Mouse (Mus musculus) C2C12 (cell line): ENCODE measurements at regions not wholly inside any gene's neighbourhood (a gene's known extent, or its start where the extent isn't known, plus 50 kb on each side); places are given as distances from the start of the nearest gene placed in this dataset.

Experiments used
- H3K27me3 ChIP-seq: one replicate; pipeline ENCODE4 v1.6.1; 2011; ENCODE audit not compliant: control insufficient read depth, insufficient read depth, insufficient read length
- H3K36me3 ChIP-seq: one replicate; pipeline ENCODE4 v1.6.1; 2011; ENCODE audit not compliant: control insufficient read depth, insufficient read depth
- H3K4me3 ChIP-seq: one replicate; pipeline ENCODE4 v1.5.1; 2011; ENCODE audit warnings: mild to moderate bottlenecking, control low read depth; ENCODE audit not compliant: poor library complexity, insufficient read depth, severe bottlenecking
- H3K79me2 ChIP-seq: one replicate; pipeline ENCODE4 v1.6.1; 2011; ENCODE audit not compliant: control insufficient read depth, insufficient read depth
- H3K79me3 ChIP-seq: one replicate; pipeline ENCODE4 v1.6.1; 2011; ENCODE audit warnings: low read depth, control low read depth
- H3ac ChIP-seq: one replicate; pipeline ENCODE3; 2011; ENCODE audit warnings: low read depth; ENCODE audit not compliant: control insufficient read depth, insufficient read length
- CEBPB ChIP-seq: IDR thresholded peaks from one replicate; pipeline ENCODE4 v1.6.1; 2011; ENCODE audit warnings: low read depth, mild to moderate bottlenecking, control low read depth, moderate library complexity
- CTCF ChIP-seq: IDR thresholded peaks from one replicate; pipeline ENCODE4 v1.5.1; 2011; ENCODE audit not compliant: control insufficient read depth, insufficient read depth, insufficient read length
- FOSL1 ChIP-seq: IDR thresholded peaks from one replicate; pipeline ENCODE4 v1.8.0; 2011; ENCODE audit warnings: mild to moderate bottlenecking, low read length; ENCODE audit not compliant: poor library complexity, insufficient read depth, severe bottlenecking
- MAX ChIP-seq: IDR thresholded peaks from one replicate; pipeline ENCODE4 v1.6.1; 2011; ENCODE audit warnings: mild to moderate bottlenecking, control low read depth
- MYOD1 ChIP-seq: IDR thresholded peaks from one replicate; pipeline ENCODE4 v1.6.1; 2011; ENCODE audit warnings: low read depth; ENCODE audit not compliant: control insufficient read depth, insufficient read length
- MYOG ChIP-seq: IDR thresholded peaks from one replicate; pipeline ENCODE4 v1.6.1; 2011; ENCODE audit not compliant: control insufficient read depth, insufficient read length; ENCODE audit errors: extremely low read depth
- USF1 ChIP-seq: IDR thresholded peaks from one replicate; pipeline ENCODE4 v1.6.1; 2011; ENCODE audit warnings: low read depth, mild to moderate bottlenecking, control low read depth, moderate library complexity

DNA sequence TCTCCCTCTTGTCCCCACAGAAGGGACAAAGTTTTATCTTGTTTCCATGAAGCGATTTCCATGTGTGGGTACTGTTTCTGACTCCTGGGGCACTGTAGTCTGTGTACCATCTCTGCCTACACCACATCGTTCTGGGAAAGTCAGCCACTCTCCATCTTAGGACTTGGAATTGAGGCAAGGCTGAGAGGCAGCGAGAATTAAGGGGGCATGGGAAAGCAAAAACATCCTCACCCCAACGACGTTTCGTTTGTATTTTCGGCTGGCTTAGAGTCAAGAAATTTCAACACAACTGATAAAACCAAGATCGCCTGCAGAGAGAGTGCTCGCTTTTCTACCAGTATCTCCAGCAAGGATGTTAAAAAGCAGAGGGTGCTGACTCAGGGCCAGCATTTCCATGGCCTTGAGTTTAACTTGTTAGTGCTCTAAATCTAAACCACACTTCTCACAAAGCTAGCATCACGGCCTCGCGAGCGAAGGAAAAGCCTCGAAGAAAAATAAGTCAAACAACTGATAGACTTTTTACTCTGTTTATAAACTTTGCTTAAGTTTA is 78.1 kb upstream of the Rab3gap2 start:
- H3K79me2 ChIP-seq = no peaks in the 10 kb centered on the region
- no peaks in the 10 kb centered on the region for H3K36me3 ChIP-seq
- no peaks in the 10 kb centered on the region for H3K79me3 ChIP-seq
- H3K4me3 ChIP-seq = no peak overlapping the region
- H3ac ChIP-seq = no peak overlapping the region
- TF ChIP-seq USF1 (no peak), CTCF (no peak), FOSL1 (no peak), MAX (no peak), MYOD1 (no peak), MYOG (no peak), CEBPB (no peak)
- H3K27me3 ChIP-seq = no peaks in the 10 kb centered on the region

DNA sequence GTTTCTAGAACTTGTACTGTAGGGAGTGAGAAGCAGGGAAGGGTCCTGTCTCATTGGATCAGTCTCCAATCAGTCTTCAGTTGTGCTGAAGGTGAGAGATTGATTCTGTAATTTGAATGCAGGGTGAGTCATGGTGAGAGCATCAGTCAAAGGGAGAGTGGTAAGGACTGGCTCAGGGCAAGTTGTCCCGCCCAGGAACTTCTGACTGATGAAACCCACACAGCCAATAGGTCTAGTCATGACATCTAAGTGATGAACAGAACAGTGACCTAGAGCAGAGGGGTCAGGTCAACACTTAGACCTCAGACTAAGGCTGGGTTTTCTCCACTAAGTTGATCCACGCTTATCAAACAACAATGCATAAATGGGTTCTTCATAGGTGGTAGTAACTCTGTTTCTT is 82.4 kb upstream of the Rab3gap2 start:
- H3K79me3 ChIP-seq = no peaks in the 10 kb centered on the region
- no peaks in the 10 kb centered on the region for H3K27me3 ChIP-seq
- H3ac ChIP-seq = no peak overlapping the region
- no peak for TF ChIP-seq CTCF
- TF ChIP-seq CEBPB = no peak
- no peak for TF ChIP-seq MYOD1
- TF ChIP-seq MYOG = no peak
- TF ChIP-seq FOSL1 = no peak
- TF ChIP-seq MAX = no peak
- no peak for TF ChIP-seq USF1
- no peaks in the 10 kb centered on the region for H3K36me3 ChIP-seq
- H3K4me3 ChIP-seq = no peak overlapping the region
- no peaks in the 10 kb centered on the region for H3K79me2 ChIP-seq

DNA sequence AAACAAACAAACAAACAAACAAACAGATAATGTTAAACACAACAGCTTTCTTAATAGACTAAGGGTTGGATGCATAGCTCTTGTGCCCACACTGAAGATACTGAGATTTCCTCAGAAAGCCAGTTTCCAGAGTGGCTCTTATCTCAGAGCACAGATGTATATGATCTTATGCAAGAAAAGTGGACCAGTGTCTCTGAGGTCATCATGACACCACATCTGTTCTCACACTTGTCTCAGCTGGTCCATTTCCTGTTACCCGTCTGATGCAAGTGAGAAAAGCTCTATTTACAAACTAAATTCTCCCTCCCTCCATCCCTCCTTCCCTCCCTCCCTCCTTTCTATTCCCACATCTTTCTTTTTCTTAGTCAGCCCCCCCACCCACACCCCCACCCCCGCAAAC is 83.5 kb upstream of the Rab3gap2 start:
- Histone ChIP-seq H3K27me3 (no peaks in the 10 kb centered on the region), H3K79me3 (no peaks in the 10 kb centered on the region), H3ac (no peak overlapping the region), H3K79me2 (no peaks in the 10 kb centered on the region), H3K4me3 (no peak overlapping the region), H3K36me3 (no peaks in the 10 kb centered on the region)
- TF ChIP-seq MAX = no peak
- TF ChIP-seq MYOG = no peak
- TF ChIP-seq CTCF = no peak
- TF ChIP-seq MYOD1 = no peak
- TF ChIP-seq USF1 = no peak
- TF ChIP-seq CEBPB = no peak
- TF ChIP-seq FOSL1 = no peak

DNA sequence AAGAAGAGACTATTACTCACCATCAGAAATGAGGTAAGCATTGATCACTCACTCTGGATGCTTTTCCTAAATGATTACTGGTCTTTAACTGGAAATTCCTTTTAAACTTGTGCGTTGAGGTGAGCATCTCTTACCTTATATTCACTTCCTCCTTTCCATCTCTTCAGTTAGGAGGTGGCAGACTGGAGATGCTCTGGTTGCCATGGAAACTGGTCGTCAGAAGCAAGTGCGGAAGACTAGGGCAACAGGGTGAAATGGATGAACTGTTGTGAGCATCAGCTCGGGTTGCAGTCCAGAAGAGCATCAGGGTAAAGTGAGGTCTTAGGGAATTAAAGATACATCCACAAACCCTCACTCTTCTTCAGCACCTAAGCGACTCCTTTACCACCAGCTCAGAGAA is 86.2 kb upstream of the Rab3gap2 start:
- TF ChIP-seq MYOG (no peak), MYOD1 (no peak), CEBPB (no peak), FOSL1 (no peak), USF1 (no peak), CTCF (no peak), MAX (no peak)
- Histone ChIP-seq H3K79me3 (no peaks in the 10 kb centered on the region), H3K27me3 (no peaks in the 10 kb centered on the region)

DNA sequence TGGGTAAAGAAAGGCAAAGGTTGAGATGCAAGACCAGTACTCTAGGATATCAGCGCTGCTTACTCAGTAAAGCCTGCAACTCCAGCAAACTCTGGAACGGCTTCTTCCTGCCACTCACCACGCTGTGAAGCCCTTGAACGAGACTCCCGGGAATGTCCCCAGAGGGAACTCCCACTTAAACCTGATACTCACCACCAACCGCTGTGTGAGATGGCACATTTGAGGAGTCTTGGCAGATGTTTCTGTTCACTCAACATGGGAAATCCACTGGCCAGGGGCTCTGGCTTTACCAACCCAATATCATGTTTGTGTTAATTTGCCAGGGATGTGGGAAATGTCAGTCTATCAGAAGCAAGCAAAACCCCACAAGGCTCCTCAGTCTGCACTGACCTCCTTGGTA is 90.2 kb upstream of the Rab3gap2 start:
- Histone ChIP-seq H3K79me3 (no peaks in the 10 kb centered on the region), H3K36me3 (no peaks in the 10 kb centered on the region), H3K79me2 (no peaks in the 10 kb centered on the region), H3K4me3 (no peak overlapping the region), H3ac (no peak overlapping the region), H3K27me3 (no peaks in the 10 kb centered on the region)
- no peak for TF ChIP-seq MYOG
- peak; percentile 65 for TF ChIP-seq MYOD1

More for the DNA sequence above, 86.2 kb upstream of the Rab3gap2 start:
- no peak overlapping the region for H3ac ChIP-seq
- H3K36me3 ChIP-seq = no peaks in the 10 kb centered on the region
- no peak overlapping the region for H3K4me3 ChIP-seq
- no peaks in the 10 kb centered on the region for H3K79me2 ChIP-seq

DNA sequence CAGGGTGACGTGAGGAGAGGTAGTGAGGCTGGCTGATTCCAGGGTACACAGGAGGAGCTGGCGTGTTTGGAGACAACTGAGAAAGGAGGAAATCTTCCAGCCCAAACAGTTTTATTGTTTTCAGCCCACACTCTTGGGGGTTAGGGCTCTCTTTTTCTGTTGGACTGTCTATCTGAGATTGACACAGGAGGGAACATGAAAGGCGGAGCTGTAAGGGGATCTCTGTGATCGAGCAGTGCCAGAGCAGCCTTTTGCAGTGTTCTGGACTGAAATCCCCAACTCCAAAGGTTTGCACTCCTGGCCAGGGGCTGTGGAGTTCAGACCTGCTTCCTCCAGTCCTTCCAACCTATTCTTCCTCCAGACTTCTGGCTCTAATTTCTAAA is 91.9 kb upstream of the Rab3gap2 start:
- TF ChIP-seq MYOD1 = no peak
- TF ChIP-seq USF1 = no peak
- TF ChIP-seq CTCF = no peak
- no peak for TF ChIP-seq MYOG
- TF ChIP-seq MAX = no peak
- no peak for TF ChIP-seq CEBPB
- no peak for TF ChIP-seq FOSL1
- H3K79me3 ChIP-seq = no peaks in the 10 kb centered on the region
- no peaks in the 10 kb centered on the region for H3K27me3 ChIP-seq
- no peak overlapping the region for H3K4me3 ChIP-seq
- no peaks in the 10 kb centered on the region for H3K79me2 ChIP-seq
- H3K36me3 ChIP-seq = no peaks in the 10 kb centered on the region
- no peak overlapping the region for H3ac ChIP-seq
